Mouse (Mus musculus): ENCODE measurements around the gene Npnt.

DNA sequence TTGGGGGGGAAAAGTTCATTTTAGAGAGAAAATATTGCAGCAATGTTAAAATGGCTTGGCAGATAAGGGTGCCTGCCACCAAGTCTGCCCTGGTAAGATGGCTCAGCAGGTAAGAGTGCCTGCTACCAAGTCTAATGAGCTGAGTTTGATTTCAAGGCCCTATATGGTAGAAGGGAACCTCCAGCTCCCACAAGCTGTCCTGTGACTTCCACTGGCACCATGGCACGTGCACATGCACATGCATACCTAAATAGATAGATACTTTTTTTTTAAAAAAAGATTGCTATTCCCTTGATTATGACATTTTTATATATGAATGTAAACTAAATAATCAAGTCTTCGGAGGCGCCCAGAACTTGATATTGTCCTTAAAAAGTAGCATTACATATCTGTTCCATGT lies 30.3 kb downstream of the Npnt start:
- TF ChIP-seq POLR2A (IDR thresholded peaks at IDR 0.05; ENCODE audit: extremely low read depth, insufficient read depth, low read length), result no peak
- TF ChIP-seq CTCF (IDR thresholded peaks at IDR 0.05; ENCODE audit: extremely low read depth, insufficient read depth, low read length), result no peak

Measured in cortical plate, adult 2 months (tissue).